Mouse (Mus musculus): Measurements from ENCODE around the gene Ccpg1.

DNA sequence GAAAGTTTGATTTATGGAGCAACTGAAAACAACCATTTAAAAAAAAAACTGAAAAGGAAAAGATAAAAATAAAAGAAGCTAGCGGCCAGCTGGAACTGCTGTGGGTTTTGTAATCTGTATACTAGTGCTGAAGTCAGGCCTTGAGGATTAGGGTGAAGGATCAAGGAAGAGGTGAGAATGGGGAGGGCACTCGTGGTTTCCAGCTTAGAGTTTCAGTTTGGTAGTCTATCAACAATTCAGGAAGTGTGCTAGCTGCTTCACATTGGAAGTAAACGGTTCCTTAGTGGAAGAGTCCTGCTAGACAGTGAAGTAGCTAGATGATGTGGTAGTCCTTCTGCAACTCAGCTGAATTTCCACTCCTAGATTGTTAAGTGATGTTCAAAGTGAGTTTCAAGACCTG lies 23.2 kb downstream of the Ccpg1 start:
- TF ChIP-seq CTCF (IDR thresholded peaks at IDR 0.05; ENCODE audit: low read depth) (no peak), EP300 (IDR thresholded peaks at IDR 0.05; ENCODE audit: low read depth) (no peak)
